ENCODE assay signal across 12 mouse cellular contexts in genomic region chr2:119019538-119019937, GRCm38 (mm10). TPM values are rescaled to one million over a fixed set of nuclear protein-coding genes. Genes with fewer than 3 reads are reported as not detected.
DNase-seq lines count a peak whose midpoint lies in the region; ATAC-seq and TF ChIP-seq lines count a peak whose summit lies in the region.
"Had no signal": no experiment of that assay in that cellular context is flagged by ENCODE, and none has a peak within 500 bp of the region (broad histone marks: within the 10 kb centered on the region; RNA-seq: fewer than 3 reads in every experiment).

No protein-coding gene starts in this region.

- 0 out of 2 replicates have a peak overlapping the region, but pooled peaks have one; percentile 50 for H3K27ac ChIP-seq in limb, embryonic 12.5 days
- no peak overlapping the region for H3K27ac ChIP-seq in limb, embryonic 10.5 days
- H3K27ac ChIP-seq in forebrain, embryonic 14.5 days (ENCODE audit: low read depth, low read length), result peak overlapping the region; percentile 76
- 0 out of 2 replicates have a peak overlapping the region, but pooled peaks have one; percentile 15 for H3K27ac ChIP-seq in forebrain, postnatal 0 days (ENCODE audit: low read depth, low read length)
- no peak overlapping the region for H3K27ac ChIP-seq in midbrain, postnatal 0 days (ENCODE audit: low read depth, low read length)

- ATAC-seq in limb, embryonic 12.5 days (ENCODE audit: insufficient number of reproducible peaks, insufficient read depth, low FRiP score, low TSS enrichment, low read depth), result no peak
- ATAC-seq in forebrain, embryonic 14.5 days, result peak; percentile 53
- peak; percentile 61 for ATAC-seq in forebrain, postnatal 0 days
- no peak for ATAC-seq in midbrain, postnatal 0 days (ENCODE audit: low FRiP score)
- ATAC-seq in activated CD4-positive, CD25-positive, alpha-beta regulatory T cell, adult 4 months, result no peak

- WGBS in limb, embryonic 12.5 days, result 46% methylated on average over 4 of the region's 4 CpGs
- 53% methylated on average over 4 of the region's 4 CpGs for WGBS in limb, embryonic 10.5 days
- 28% methylated on average over 4 of the region's 4 CpGs for WGBS in forebrain, embryonic 14.5 days
- WGBS in forebrain, postnatal 0 days, result 29% methylated on average over 4 of the region's 4 CpGs
- WGBS in midbrain, postnatal 0 days, result 26% methylated on average over 4 of the region's 4 CpGs

- H3K36me3 ChIP-seq in limb, embryonic 12.5 days, result peaks cover 46% of the 10 kb centered on the region
- H3K36me3 ChIP-seq in limb, embryonic 10.5 days, result peaks cover 42% of the 10 kb centered on the region
- peaks cover 31% of the 10 kb centered on the region for H3K36me3 ChIP-seq in forebrain, embryonic 14.5 days (ENCODE audit: control insufficient read depth, insufficient read depth, low read length)
- peaks cover 25% of the 10 kb centered on the region for H3K36me3 ChIP-seq in forebrain, postnatal 0 days (ENCODE audit: insufficient read depth)
- H3K36me3 ChIP-seq in midbrain, postnatal 0 days (ENCODE audit: insufficient read depth, low read length), result peaks cover 12% of the 10 kb centered on the region; the same call in 1 of the 2 replicates

- no peak overlapping the region for H3K9ac ChIP-seq in limb, embryonic 12.5 days (replicated peaks)
- 0 out of 2 replicates have a peak overlapping the region, but pooled peaks have one; percentile 35 for H3K9ac ChIP-seq in forebrain, embryonic 14.5 days (ENCODE audit: low read length)
- no peak overlapping the region for H3K9ac ChIP-seq in forebrain, postnatal 0 days
- no peak overlapping the region for H3K9ac ChIP-seq in midbrain, postnatal 0 days (replicated peaks; ENCODE audit: low read length, poor library complexity, severe bottlenecking)
- H3K9ac ChIP-seq: intestine, embryonic 15.5 days had no signal

- no peak for TF ChIP-seq CTCF in forebrain, postnatal 0 days (IDR thresholded peaks at IDR 0.05; ENCODE audit: low read depth)
- TF ChIP-seq CTCF in midbrain, postnatal 0 days (IDR thresholded peaks at IDR 0.05), result no peak

- H3K4me2 ChIP-seq in limb, embryonic 12.5 days, result no peak overlapping the region; the same call in 1 of the 2 replicates
- H3K4me2 ChIP-seq in forebrain, embryonic 14.5 days (ENCODE audit: low read length), result no peak overlapping the region
- H3K4me2 ChIP-seq in forebrain, postnatal 0 days (ENCODE audit: low read depth), result no peak overlapping the region
- H3K4me2 ChIP-seq in midbrain, postnatal 0 days (ENCODE audit: low read depth, low read length, poor library complexity, severe bottlenecking), result no peak overlapping the region
- H3K4me2 ChIP-seq: liver, embryonic 11.5 days had no signal

- H3K4me1 ChIP-seq in limb, embryonic 12.5 days (replicated peaks), result peaks cover 13% of the 10 kb centered on the region
- peaks cover 15% of the 10 kb centered on the region for H3K4me1 ChIP-seq in limb, embryonic 10.5 days
- H3K4me1 ChIP-seq in forebrain, embryonic 14.5 days (ENCODE audit: control insufficient read depth, insufficient read depth, low read length), result peaks cover 7% of the 10 kb centered on the region; the same call in 1 of the 2 replicates
- no peaks in the 10 kb centered on the region for H3K4me1 ChIP-seq in forebrain, postnatal 0 days (ENCODE audit: insufficient read depth)
- 0 out of 2 replicates have a peak, but pooled peaks cover 3% of the 10 kb centered on the region for H3K4me1 ChIP-seq in midbrain, postnatal 0 days (ENCODE audit: insufficient read depth, low read length)

- DNase-seq in limb, embryonic 10.5 days (ENCODE audit: low spot score), result no peak
- peak; percentile 76 for DNase-seq in forebrain, embryonic 14.5 days (ENCODE audit: low spot score)
- peak; percentile 27 for DNase-seq in forebrain, postnatal 0 days
- DNase-seq in midbrain, postnatal 0 days (ENCODE audit: low spot score), result peak; percentile 53
- no peak for DNase-seq in layer of hippocampus, adult 9-11 months
- DNase-seq: cerebellum, adult 11 months; right cerebral cortex, postnatal 25 days; thymus, postnatal 25 days had no signal

- H3K9me3 ChIP-seq in limb, embryonic 12.5 days, result no peaks in the 10 kb centered on the region; the same call in 1 of the 2 replicates
- H3K9me3 ChIP-seq in limb, embryonic 10.5 days (replicated peaks), result no peaks in the 10 kb centered on the region
- H3K9me3 ChIP-seq in forebrain, embryonic 14.5 days (replicated peaks; ENCODE audit: control insufficient read depth, low read length), result no peaks in the 10 kb centered on the region
- no peaks in the 10 kb centered on the region for H3K9me3 ChIP-seq in forebrain, postnatal 0 days (ENCODE audit: low read length)
- no peaks in the 10 kb centered on the region for H3K9me3 ChIP-seq in midbrain, postnatal 0 days (ENCODE audit: low read length)
- H3K9me3 ChIP-seq: intestine, embryonic 15.5 days had no signal

- no peaks in the 10 kb centered on the region for H3K27me3 ChIP-seq in limb, embryonic 12.5 days
- no peaks in the 10 kb centered on the region for H3K27me3 ChIP-seq in limb, embryonic 10.5 days (ENCODE audit: low read depth, poor library complexity, severe bottlenecking)
- H3K27me3 ChIP-seq in forebrain, embryonic 14.5 days (replicated peaks; ENCODE audit: control insufficient read depth, insufficient read depth, low read length), result no peaks in the 10 kb centered on the region
- no peaks in the 10 kb centered on the region for H3K27me3 ChIP-seq in forebrain, postnatal 0 days (ENCODE audit: insufficient read depth, low read length)
- no peaks in the 10 kb centered on the region for H3K27me3 ChIP-seq in midbrain, postnatal 0 days (ENCODE audit: insufficient read depth, low read length)
- H3K27me3 ChIP-seq: intestine, embryonic 15.5 days had no signal

- no peak overlapping the region for H3K4me3 ChIP-seq in limb, embryonic 12.5 days (replicated peaks)
- no peak overlapping the region for H3K4me3 ChIP-seq in limb, embryonic 10.5 days
- H3K4me3 ChIP-seq in forebrain, embryonic 14.5 days (ENCODE audit: low read depth, low read length), result no peak overlapping the region
- no peak overlapping the region for H3K4me3 ChIP-seq in forebrain, postnatal 0 days (ENCODE audit: low read depth, low read length)
- H3K4me3 ChIP-seq in midbrain, postnatal 0 days (ENCODE audit: low read depth, low read length), result no peak overlapping the region
- H3K4me3 ChIP-seq: intestine, embryonic 15.5 days had no signal

RNA-seq across cellular contexts. Expression of gene Ccdc32, which starts 9.7 kb away (rescaled TPM):
- 20.0 and 21.8 TPM in 2 replicates for polyA plus RNA-seq in limb, embryonic 12.5 days (2016; fragmentation: Nextera tagmentation; extraction: Ambion mirVana)
- polyA plus RNA-seq in limb, embryonic 10.5 days (2016; fragmentation: Nextera tagmentation; extraction: Ambion mirVana), result 18.2 and 19.7 TPM in 2 replicates
- 39.4 and 41.6 TPM in 2 replicates for polyA plus RNA-seq in forebrain, embryonic 14.5 days (2014; fragmentation: Nextera tagmentation; extraction: Ambion mirVana)
- 51.4 and 52.3 TPM in 2 replicates for total RNA-seq in forebrain, postnatal 0 days (2014; rRNA removed)
- 56.3 and 64.3 TPM in 2 replicates for polyA plus RNA-seq in forebrain, postnatal 0 days (2015; fragmentation: Nextera tagmentation; extraction: Ambion mirVana)
- total RNA-seq in midbrain, postnatal 0 days (2014; rRNA removed), result 26.5 and 44.7 TPM in 2 replicates
- polyA plus RNA-seq in midbrain, postnatal 0 days (2015; fragmentation: Nextera tagmentation; extraction: Ambion mirVana), result 49.4 and 51.8 TPM in 2 replicates
- 10 to 100 TPM; 20.5 to 21.3 TPM for polyA plus RNA-seq in activated CD4-positive, CD25-positive, alpha-beta regulatory T cell, adult 4 months (2017; shearing (Covaris generic))

RNA-seq across cellular contexts. Expression of gene Rpusd2, which starts 15.1 kb away (rescaled TPM):
- 5.4 and 6.2 TPM in 2 replicates for polyA plus RNA-seq in limb, embryonic 12.5 days (2016; fragmentation: Nextera tagmentation; extraction: Ambion mirVana)
- 6.9 and 8.8 TPM in 2 replicates for polyA plus RNA-seq in limb, embryonic 10.5 days (2016; fragmentation: Nextera tagmentation; extraction: Ambion mirVana)
- polyA plus RNA-seq in forebrain, embryonic 14.5 days (2014; fragmentation: Nextera tagmentation; extraction: Ambion mirVana), result 4.2 and 4.6 TPM in 2 replicates
- 9.4 and 10.3 TPM in 2 replicates for total RNA-seq in forebrain, postnatal 0 days (2014; rRNA removed)
- 3.6 TPM in 2 replicates for polyA plus RNA-seq in forebrain, postnatal 0 days (2015; fragmentation: Nextera tagmentation; extraction: Ambion mirVana)
- 10.1 and 10.2 TPM in 2 replicates for total RNA-seq in midbrain, postnatal 0 days (2014; rRNA removed)
- polyA plus RNA-seq in midbrain, postnatal 0 days (2015; fragmentation: Nextera tagmentation; extraction: Ambion mirVana), result 2.9 and 3.2 TPM in 2 replicates
- 1 to 10 TPM; 2.3 to 2.4 TPM for polyA plus RNA-seq in activated CD4-positive, CD25-positive, alpha-beta regulatory T cell, adult 4 months (2017; shearing (Covaris generic))

RNA-seq across cellular contexts. Expression of gene Knl1, which starts 27.4 kb away (rescaled TPM):
- polyA plus RNA-seq in limb, embryonic 12.5 days (2016; fragmentation: Nextera tagmentation; extraction: Ambion mirVana), result 61.7 and 63.8 TPM in 2 replicates
- polyA plus RNA-seq in limb, embryonic 10.5 days (2016; fragmentation: Nextera tagmentation; extraction: Ambion mirVana), result 42.5 and 58.0 TPM in 2 replicates
- polyA plus RNA-seq in forebrain, embryonic 14.5 days (2014; fragmentation: Nextera tagmentation; extraction: Ambion mirVana), result 21.1 and 25.2 TPM in 2 replicates
- 4.6 and 5.0 TPM in 2 replicates for total RNA-seq in forebrain, postnatal 0 days (2014; rRNA removed)
- polyA plus RNA-seq in forebrain, postnatal 0 days (2015; fragmentation: Nextera tagmentation; extraction: Ambion mirVana), result 3.8 and 5.2 TPM in 2 replicates
- 1.5 and 2.3 TPM in 2 replicates for total RNA-seq in midbrain, postnatal 0 days (2014; rRNA removed)
- 1.9 and 3.7 TPM in 2 replicates for polyA plus RNA-seq in midbrain, postnatal 0 days (2015; fragmentation: Nextera tagmentation; extraction: Ambion mirVana)
- 10 to 100 TPM; 17.4 to 18.1 TPM for polyA plus RNA-seq in activated CD4-positive, CD25-positive, alpha-beta regulatory T cell, adult 4 months (2017; shearing (Covaris generic))

Comparison
In these comparisons a context has a peak if more than half of its experiments do, and no peak if none do; other contexts are left out.
1. H3K27ac ChIP-seq: peak in limb, embryonic 12.5 days (single experiment), forebrain, embryonic 14.5 days (single experiment) and forebrain, postnatal 0 days (single experiment); none in limb, embryonic 10.5 days (single experiment) and midbrain, postnatal 0 days (single experiment).
2. ATAC-seq: peak in forebrain, embryonic 14.5 days (single experiment) and forebrain, postnatal 0 days (single experiment); none in limb, embryonic 12.5 days (single experiment), midbrain, postnatal 0 days (single experiment) and activated CD4-positive, CD25-positive, alpha-beta regulatory T cell, adult 4 months (single experiment).
3. DNase-seq: peak in forebrain, embryonic 14.5 days (single experiment), forebrain, postnatal 0 days (single experiment) and midbrain, postnatal 0 days (single experiment); none in limb, embryonic 10.5 days (single experiment) and layer of hippocampus, adult 9-11 months (single experiment).